Mouse (Mus musculus): ENCODE measurements at regions not wholly inside any gene's neighbourhood (a gene's known extent, or its start where the extent isn't known, plus 50 kb on each side); places are given as distances from the start of the nearest gene placed in this dataset.

DNA sequence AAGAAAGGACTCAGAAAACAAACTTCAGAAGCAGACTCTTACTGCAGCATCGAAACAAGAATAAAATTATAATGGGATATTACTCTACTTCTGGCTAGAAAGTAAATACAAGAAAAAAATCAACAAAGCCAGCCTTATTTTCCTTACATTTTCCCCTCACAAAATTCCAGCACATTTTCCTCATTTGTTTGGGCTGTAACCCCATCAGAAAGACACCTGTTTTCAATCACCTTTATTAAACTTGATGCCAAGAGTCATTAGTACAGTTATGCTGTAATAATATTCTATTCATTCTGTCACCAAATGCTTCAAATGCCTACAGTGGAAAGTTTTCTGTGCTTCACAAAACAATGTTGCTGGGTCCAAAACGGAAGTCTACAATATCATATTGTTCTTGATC lies 189.1 kb upstream of the Aldoart1 start:
- no peak for TF ChIP-seq CTCF (IDR thresholded peaks at IDR 0.05; ENCODE audit: low read depth)
- no peak for TF ChIP-seq EP300 (IDR thresholded peaks at IDR 0.05; ENCODE audit: low read depth)

Data from liver, postnatal 0 days (tissue).